Mouse (Mus musculus) neural tube, embryonic 10.5 days (tissue): ENCODE results near the gene Slc5a1.

Experiments used
- DNase-seq: peaks from one replicate; pipeline ENCODE4 v3.0.0-alpha.2; 2017; ENCODE audit warnings: low spot score; ENCODE audit errors: extremely low spot score

Slc5a1 gene

DNA sequence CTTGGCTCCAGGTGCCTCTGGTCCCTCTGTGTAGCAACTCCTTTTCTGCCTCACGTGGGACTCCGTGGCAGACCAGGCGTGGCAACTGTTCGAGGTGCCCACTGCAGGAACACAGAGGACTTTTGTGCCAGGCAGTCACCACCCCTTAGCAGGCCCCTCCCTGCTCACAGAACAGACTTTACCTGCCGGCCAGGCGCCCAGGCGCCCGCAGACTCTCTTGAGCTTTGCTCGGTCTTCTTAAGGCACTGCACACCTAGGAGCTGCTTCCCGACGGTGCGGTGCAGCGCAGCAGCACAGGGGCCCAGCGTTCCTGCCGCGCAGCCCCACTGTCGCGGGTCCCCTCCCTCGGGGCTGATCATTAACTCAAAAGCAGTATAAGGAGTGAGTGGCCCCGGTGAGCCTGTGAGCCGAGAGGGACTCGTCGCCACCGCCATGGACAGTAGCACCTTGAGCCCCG is at the start of gene Slc5a1:
Gene Slc5a1 (plus strand): TSS at position 195 of the 457 bp plus-strand sequence.
- DNase-seq, result no peak

DNA sequence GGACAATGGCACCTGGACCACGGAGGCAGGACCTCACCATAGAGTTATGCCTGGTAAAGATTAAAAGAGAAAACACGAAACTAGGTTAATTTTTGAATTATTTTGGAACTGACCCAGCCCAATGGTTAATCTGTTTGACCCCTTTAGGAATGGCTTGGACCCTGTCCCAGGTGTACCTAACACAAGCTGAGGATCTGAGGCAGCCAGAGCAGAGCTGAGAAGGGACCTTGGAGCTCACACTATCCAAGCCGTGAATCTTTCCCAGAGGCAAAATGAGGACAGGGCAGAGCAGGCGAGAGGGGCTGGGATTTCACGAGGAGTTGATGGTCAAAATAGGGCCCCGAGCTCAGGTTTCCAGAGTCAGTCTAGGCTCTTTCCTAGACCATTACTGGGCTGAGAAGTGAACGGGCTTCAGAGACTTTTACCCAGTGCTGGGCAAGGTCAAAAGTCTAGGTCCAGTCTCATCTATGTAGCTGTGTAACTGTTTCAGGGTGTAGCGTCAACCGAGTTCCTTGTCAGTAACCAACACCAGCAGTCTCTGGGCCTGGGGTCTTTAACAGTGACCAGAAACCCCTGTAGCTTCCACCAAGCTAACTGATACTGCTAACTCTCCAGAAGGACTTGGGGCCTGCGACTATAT is 47.8 kb upstream of the Slc5a1 start:
- no peak for DNase-seq

DNA sequence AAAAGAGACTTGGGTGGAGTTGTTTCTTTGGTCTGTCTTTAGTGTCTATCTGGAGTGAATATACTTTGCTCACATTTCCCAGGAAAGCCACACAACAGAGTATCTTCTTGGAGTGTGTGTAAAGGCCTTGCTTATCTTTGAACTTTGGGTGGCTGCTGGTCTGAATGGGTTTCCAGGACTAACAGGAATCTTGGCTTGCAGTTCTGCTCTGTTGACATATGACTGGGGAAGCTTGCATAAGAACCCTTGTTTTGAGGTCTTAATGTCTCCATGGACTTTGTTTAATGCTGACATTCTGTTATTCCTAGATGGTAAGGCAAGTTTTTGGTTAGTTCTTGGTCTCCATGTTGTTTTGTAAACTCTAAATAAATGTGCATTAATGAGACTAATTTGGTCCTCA is 33.9 kb upstream of the Slc5a1 start:
- no peak for DNase-seq

DNA sequence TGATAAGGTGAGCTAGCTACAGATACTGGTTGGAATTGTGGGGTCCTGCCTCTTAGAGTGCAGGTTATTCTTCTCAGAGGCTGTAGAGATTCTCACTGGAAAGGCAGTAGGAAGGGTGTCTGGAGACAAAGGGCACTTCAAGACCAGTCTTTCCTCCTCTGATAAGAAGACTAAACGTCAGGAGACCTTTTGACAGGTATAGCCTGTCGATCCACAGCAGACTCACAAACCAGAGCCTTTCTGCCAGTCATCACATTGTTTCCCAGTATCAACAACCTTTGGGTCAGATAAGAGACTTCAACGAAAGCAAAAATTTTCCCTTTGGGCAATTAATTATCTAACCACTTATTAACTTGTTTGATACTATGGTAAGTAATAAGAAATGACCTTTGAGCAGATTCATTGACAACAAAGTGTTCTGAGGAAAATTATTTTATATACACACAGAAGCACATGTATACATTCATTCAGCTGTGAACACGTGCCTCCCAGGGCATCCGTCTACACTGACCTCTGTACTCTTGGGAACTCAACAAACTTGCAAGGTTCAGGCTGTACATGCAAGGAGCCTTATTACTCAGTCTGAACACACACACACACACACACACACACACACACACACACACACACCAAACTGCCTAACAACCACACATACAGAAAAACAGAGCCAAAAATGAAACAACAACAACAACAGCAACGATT is 27.4 kb upstream of the Slc5a1 start:
- DNase-seq, result no peak

DNA sequence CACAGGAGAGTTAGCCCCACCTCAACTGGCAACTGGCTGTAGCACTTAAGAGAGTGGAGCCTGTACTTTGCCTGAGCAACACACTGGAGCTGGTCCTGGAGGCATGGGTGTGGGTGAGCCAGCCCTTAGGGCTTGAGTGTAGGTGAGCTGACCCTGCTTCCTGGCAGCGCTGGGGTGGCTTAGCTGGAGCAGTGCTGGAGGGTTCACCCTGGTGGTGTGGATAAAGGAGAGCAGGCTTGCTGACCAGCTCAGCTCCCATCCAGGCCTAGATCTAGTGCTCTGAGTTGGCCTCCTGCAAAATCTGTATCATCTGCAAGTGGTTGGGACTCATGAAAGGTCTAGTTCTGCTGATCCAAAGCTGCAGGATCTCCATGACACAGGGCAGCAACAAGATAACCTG is 21.1 kb upstream of the Slc5a1 start:
- DNase-seq, result no peak

DNA sequence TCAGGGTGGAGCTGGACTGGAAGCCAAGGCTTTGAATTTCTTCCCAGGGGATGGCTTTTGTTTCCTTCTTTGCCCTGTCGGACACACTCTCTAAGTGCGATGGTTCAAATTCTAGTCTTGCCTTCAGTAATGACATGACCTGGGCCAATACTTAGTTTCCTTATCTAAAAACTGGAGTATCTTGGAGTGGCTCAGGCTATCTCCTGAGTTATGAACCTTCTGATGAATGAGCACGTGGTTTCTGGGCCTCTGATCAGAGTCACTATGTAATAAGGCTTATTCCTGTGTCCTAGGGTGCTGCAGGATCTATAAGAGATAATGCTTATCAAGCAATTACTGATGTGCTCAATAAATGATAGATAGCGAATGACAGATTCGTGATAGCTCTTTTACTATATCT is 19.4 kb upstream of the Slc5a1 start:
- no peak for DNase-seq

DNA sequence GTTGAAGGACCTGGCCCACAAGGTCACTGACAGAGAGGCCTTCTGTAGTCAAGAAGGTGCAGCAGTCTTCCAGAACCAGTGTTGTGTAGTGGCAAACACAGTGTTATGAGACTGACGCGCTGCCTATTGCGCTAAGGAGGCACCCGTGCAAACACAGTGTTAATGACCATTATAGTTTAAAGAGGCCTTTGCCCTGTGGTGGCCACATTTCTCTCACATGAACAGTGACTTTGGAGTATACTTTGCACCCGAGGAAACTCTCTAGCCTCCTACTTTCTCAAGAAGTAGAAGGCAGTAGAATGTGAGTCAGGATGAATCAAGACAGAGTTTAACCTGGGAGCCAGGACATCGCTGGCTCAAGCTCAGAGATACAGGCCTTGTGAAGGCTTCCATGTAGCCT is 12.7 kb upstream of the Slc5a1 start:
- DNase-seq, result no peak

DNA sequence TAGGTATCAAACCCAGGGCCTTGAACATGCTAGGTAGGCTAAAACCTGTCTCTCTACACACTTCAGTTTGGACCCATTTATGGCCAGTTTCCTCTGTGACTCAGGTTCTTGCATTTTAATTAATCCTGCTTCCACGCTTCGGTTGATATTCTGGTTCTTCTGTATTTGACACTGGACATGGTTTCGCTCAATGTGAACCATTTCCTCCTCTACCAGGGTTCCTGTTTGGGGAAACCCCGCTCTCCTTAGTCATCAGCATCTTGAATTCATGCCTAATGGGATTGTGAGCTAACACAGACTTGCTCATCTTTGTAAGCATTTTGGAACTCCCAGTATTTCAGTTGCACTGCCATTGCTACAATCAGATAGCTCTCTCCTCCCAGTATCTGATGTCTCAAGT is 8.7 kb upstream of the Slc5a1 start:
- DNase-seq, result no peak

DNA sequence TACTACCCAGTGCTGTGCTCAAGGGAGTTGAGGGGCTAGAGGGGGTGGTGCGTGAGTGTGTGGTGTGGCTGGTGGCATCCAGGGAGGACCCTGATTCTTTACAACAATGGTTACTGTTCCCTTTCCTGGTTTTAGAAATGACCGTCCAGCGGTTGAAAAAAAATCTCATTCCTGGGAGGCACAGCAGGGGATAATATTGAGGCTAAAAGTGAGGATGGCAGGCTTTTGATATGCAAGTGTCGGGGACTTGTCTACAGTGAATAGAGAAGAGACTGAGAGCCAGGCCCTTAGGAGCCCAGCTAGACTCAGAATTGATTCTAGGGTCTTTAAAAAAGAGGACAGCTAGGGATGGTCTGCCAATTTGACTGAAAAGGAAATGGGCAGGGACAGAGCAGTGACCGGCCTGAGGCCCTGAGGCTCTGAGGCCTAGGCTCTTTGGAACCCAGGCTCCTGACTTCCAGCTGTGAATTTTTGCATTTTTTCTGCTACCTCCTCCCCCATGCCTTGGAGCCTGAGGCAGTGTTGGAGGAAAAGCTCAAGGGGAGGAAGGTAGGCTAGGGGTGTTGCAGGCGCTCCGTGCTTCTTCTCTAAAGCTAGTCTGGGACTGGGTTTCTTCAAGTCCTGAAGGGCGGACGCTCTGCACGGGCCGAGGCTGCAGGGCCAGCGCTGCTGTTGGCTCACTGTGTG is 1.5 kb upstream of the Slc5a1 start:
- DNase-seq, result no peak

DNA sequence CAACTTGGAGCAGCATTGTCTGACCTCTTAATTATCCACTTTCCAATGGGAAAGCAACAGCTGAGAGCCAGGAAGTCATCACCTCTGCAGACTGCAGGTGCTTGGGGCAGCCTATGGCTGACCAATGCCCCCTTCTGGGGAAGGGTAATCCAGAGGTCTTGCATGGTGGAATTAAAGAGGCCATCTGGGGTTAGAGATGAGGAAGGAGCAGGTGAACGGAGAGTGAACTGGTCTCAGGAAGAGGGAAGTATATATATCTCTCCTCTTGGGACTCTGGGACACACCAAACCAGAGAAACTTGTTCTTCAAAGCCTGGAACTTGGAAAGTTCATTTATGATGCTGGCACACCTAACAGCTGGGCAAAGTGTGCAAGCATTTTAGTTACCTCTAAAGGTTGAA is 857 bp downstream of the Slc5a1 start:
- DNase-seq, result no peak

DNA sequence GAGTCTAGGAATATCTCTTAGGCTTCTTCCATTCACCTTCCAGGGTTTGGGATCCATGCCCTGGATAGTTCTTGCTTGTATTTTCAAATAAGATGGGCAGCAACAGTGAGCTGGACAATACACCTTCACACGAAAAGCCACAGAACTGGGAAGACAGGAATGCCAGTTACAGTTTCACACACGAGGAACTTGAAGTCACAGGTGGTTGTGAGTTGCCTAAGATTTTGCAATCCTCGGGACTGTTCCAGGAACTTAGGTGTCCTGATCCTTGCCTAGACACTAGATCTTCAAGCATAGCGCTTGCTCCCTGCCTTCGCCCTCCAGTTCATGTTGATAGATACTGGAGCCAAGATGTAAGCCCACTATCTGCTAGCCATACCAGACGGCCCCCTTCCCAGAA is 1.6 kb downstream of the Slc5a1 start:
- DNase-seq, result no peak

DNA sequence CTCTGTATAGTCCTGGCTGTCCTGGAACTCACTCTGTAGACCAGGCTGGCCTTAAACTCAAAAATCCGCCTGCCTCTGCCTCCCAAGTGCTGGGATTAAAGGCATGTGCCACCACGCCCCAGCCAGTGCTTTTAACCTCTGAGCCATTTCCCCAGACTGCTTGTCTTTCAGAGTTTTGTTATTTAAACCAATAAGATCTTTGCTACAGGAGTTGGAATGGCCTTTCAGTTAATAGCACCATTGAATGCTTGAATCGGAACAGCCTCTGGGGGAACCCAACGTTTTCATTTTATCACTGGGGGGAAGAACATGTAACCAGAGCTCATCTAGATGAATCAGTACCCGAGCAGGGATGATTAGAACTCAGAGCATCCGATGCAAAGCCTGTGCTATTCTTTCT is 3.0 kb downstream of the Slc5a1 start:
- no peak for DNase-seq

DNA sequence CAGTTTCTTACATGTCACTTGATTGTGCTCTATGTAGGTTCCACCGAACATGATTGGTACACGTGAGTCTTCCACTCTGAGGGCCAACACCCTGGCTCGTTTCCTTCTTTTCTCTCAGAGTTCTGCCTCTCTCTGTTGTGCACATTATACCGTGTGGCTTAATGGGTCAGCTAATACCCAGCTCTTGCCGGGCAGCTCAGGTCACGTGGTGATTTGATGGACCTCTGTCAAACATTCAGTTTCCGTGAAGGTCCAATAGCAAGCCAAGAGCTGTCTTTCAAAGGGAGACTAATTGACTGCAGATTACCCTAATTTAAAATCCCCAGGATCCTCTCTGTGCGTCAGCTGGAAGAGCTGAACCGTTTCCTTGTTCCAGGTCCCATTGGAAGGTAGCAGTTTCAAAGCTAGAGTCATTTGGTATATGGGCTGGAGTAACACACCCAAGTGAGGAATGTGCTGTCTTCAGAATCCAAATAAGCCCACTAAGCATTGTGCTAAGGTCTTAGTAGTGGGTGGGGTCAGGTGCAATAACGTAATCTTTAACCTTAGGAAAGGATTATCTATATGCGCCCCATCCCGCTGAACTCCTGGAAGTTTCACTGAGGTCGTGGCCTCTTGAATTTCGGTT is 3.9 kb downstream of the Slc5a1 start:
- DNase-seq, result no peak

DNA sequence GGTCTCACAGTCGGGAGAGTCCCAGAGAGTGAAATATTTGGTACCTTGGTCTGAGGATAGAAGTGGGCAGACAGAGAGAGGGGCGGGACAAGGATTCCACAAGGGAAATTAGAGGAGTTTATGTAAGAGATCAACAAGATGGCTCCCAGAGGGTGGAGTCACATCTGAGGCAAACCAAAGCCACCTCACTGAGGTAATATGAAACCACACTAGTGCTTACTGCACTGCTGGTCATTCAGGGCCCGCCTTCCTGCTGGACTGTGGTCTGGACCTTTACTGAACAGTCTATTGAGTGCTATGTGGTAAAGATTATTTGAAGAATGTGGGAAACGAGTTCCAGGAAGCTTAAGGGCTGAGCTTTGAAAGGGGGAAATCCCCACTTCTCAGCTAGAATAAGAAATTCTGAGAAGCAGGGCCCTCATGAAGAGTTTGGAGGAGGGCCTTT is 17.9 kb downstream of the Slc5a1 start:
- DNase-seq, result no peak

DNA sequence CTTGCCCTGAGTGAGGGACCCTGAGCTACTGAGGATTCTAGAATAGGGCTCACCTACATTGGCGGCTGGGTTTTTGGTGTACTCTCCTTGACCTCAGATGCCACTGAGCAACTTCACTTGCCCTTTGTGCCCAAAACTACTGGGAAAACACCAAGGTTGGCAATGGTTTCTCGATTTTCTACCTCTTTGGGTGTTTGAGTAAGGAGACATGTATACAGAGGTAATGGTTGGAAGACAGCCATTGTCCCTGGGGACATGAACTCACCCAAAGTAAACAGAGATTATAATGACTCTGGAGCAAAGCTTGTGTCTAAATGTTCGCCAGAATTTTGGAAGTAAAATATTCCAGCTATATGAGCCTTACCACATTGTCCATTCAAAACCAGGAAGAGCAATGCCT is 19.6 kb downstream of the Slc5a1 start:
- no peak for DNase-seq

DNA sequence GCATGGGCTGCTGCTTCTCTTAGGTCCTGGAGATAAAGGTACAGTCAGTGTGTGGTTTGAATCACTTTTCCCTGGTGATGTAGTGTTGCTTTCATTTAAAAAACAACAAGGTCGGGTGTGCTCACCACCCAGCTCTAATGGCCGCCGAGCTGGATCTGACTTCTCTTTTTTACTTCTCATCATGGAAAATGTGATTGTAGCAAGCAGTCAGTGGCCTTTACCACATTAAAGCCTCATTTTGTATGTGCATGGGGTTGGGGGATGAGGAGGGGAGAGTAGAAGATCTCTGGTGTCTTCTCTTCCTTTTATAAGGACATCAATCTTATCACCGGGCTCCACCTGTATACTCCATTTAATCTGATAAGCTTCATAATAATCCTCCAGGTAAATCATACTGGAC is 21.3 kb downstream of the Slc5a1 start:
- no peak for DNase-seq

DNA sequence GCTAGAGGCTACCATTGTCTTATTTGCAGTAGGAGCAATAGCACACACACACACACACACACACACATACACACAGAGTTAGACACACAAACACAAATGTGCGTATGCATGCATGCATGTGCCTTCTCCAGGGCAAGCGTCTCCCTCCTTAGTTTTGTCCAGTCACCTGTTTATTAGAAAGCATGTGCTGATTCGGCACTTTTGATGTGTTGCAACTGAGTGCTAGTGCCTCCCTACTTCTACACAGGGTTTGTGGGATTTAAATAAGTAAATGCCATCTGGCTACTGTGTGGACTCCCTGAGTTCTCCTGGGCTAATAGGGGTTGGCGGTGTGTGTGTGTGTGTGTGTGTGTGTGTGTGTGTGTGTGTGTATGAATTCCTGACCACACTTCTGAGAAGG is 30.1 kb downstream of the Slc5a1 start:
- no peak for DNase-seq

DNA sequence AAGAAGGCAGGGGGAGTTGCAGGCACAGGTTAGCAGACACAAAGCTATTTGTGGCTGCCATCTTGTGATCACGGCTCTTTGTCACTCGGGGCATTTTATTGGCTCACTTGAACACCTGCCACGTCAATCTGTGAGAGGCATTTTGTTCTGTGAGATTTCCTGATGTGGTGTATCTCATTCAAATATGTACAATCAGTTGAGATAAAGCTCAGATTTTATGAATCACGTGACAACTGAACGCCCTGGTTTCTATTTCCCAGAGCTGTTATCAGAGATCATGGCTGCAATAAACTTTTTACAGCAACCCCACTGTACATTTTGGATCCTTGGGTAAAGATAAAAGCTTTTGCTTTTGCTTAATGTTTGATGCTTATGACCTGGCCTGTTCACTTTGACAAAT is 31.6 kb downstream of the Slc5a1 start:
- no peak for DNase-seq

DNA sequence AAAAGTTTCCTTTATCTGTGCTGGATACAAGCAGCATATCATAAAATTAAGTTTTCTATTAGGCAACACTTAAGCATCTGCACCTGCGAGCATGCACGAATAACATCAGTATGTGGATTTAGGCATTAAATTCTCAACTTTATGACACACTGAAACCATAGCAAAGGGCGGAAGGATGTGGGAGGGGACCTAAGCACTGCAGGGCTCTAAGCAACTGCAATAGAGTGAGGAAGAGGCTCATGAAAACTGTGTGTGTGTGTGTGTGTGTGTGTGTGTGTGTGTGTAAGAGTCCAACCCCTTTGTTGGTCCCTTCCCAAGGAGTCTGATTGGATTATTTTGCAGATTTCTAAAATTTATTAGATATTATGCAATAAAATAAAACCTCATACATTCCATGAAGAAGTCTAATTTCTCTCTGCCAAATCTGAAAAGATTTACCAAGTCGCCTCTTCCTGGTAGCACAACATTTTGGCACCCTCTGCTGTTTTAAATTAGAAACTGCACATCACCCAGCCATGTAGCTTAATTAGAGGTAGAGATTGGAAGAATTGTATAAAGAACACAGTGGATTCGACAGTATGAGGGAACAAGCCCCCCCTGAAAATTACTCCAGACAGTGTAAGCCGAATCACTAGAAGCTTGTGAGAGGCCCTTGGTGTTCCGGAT is 38.9 kb downstream of the Slc5a1 start:
- no peak for DNase-seq

DNA sequence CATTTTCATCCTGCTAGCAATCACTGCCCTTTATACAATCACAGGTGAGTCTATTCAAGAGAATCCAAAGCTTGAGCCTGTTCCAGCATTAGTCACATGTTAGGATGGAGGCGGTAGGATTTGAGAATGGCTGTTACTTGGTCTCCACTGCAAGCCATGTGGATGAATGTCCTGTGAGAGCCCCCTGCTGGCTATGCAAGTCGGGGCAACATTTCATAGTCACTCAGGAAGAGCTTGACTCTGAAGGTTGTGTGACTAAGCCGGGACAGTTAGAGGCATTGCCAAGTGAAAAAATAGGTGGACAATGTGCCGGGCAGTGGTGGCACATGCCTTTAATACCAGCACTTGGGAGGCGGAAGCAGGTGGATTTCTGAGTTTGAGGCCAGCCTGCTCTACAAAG is 40.0 kb downstream of the Slc5a1 start:
- DNase-seq, result no peak

DNA sequence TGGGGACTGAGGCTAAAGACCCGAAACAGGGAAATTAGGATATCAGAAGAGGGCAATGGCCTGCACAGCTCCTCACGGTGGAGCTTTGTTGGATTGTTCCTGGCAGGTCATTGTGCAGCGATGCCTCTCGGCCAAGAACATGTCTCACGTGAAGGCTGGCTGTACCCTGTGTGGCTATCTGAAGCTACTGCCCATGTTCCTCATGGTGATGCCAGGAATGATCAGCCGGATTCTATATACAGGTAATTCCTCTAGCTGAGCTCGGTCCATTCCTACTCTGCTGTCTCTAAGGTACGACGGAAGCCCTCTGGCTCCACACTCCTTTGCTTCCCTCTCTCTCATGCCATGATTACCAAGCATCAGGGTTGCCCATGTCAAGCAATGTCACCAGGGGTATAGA is 42.8 kb downstream of the Slc5a1 start:
- no peak for DNase-seq

DNA sequence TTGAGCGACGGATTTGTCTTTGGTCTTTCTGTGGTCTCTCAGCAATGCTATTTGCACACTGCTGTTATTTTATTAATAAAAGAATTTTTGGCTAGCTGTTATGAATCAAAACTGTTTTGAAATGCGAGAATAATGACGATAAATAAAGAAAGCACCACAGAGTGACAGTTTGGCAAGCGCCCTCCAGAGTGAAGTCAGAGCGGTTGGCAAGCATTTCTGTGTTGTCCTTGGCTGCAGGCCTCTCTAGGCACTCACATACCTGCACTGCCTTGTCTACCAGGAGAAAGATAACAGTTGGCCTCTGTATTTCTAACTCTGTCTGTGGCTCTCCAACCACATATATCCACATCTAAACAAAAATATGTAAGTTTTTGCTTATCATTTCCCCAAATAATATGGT is 43.7 kb downstream of the Slc5a1 start:
- DNase-seq, result no peak
